Mouse (Mus musculus): ENCODE results near the gene Treml2.

DNA sequence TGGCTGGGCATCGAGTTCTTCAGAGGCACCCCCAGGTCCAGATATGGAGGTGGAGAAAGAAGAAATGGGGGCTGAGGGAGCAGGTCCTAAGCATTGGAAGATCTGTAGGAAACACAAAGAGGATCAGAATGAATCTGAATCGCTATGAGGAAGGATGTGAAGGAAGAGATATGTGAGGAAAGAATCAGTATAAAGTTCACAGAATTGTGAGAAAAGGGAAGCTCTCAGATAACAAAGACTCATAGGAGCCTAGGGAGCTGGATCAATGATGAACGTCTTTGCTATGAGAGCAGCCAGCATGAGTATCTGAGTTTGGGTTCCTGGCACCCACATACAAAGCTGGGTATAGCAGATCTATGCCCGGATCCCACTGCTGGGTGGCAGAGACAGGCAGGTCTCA lies 29.5 kb upstream of the Treml2 start:
- TF ChIP-seq POLR2A (IDR thresholded peaks at IDR 0.05; ENCODE audit: low read depth, low read length) (no peak), CTCF (IDR thresholded peaks at IDR 0.05; ENCODE audit: borderline replicate concordance, insufficient read depth, low read length) (no peak)

All from embryonic fibroblast, embryonic 13.5 days (primary cell).